Mouse (Mus musculus) ES-E14 (cell line): ENCODE measurements at regions not wholly inside any gene's neighbourhood (a gene's known extent, or its start where the extent isn't known, plus 50 kb on each side); places are given as distances from the start of the nearest gene placed in this dataset.
A peak's percentile ranks its signal among the peaks of the same experiment; 100 is the strongest.

Experiments
- DNase-seq: peaks from one replicate; pipeline ENCODE4 v3.0.0-alpha.2; 2013; ENCODE audit warnings: low read depth, low spot score
- H3K27ac ChIP-seq: 2 replicates; pipeline ENCODE4 v1.5.1; 2012; ENCODE audit warnings: low read depth, mild to moderate bottlenecking, low read length, moderate library complexity, mixed read lengths; ENCODE audit not compliant: poor library complexity, insufficient read depth, severe bottlenecking
- H3K36me3 ChIP-seq: 2 replicates; pipeline ENCODE4 v1.6.1; 2012; ENCODE audit warnings: mild to moderate bottlenecking, low read length, moderate library complexity, mixed read lengths; ENCODE audit not compliant: control insufficient read depth, poor library complexity, insufficient read depth, severe bottlenecking
- H3K4me1 ChIP-seq, 2 experiments: fragments of 150-350 bp in 1 of 2; sonication (generic) in 1 of 2; 2 replicates each; pipeline ENCODE4 v1.6.1; 2012; ENCODE audit warnings: low read length in 2 of 2, mild to moderate bottlenecking in 1 of 2, mixed read lengths in 1 of 2; ENCODE audit not compliant: control insufficient read depth in 2 of 2, insufficient read depth in 2 of 2, poor library complexity in 1 of 2
- H3K4me3 ChIP-seq, 2 experiments: fragments of 150-350 bp in 1 of 2; sonication (generic) in 1 of 2; 2 replicates each; pipeline ENCODE4 v1.5.1; 2012; ENCODE audit warnings: low read length in 2 of 2, low read depth in 1 of 2, mild to moderate bottlenecking in 1 of 2, mixed read lengths in 1 of 2; ENCODE audit not compliant: insufficient read depth in 1 of 2, poor library complexity in 1 of 2, severe bottlenecking in 1 of 2
- H3K9ac ChIP-seq: 2 replicates; pipeline ENCODE4 v1.6.1; 2012; ENCODE audit warnings: low read depth, mild to moderate bottlenecking, low read length, mixed read lengths; ENCODE audit not compliant: poor library complexity, insufficient read depth, severe bottlenecking
- H3K9me3 ChIP-seq: fragments of 150-350 bp; sonication (generic); 2 replicates; pipeline ENCODE4 v1.6.1; 2012; ENCODE audit warnings: low read depth, mild to moderate bottlenecking, low read length; ENCODE audit not compliant: control insufficient read depth, insufficient read depth
- CHD2 ChIP-seq: IDR thresholded peaks from 2 replicates; pipeline ENCODE4 v1.6.1; 2014; ENCODE audit warnings: mild to moderate bottlenecking, low read depth, low read length, inconsistent platforms
- HCFC1 ChIP-seq: IDR thresholded peaks from 2 replicates; pipeline ENCODE4 v1.6.1; 2012; ENCODE audit warnings: low read length, inconsistent platforms, borderline replicate concordance; ENCODE audit not compliant: insufficient read depth
- MAFK ChIP-seq: IDR thresholded peaks from 2 replicates; pipeline ENCODE4 v1.6.1; 2014; ENCODE audit warnings: mild to moderate bottlenecking, low read depth, low read length, inconsistent platforms; ENCODE audit not compliant: insufficient read depth
- ZC3H11A ChIP-seq: IDR thresholded peaks from 2 replicates; pipeline ENCODE4 v1.6.1; 2012; ENCODE audit warnings: low read depth, mild to moderate bottlenecking, inconsistent platforms, low read length, borderline replicate concordance
- ZNF384 ChIP-seq: IDR thresholded peaks from 2 replicates; pipeline ENCODE4 v1.6.1; 2012; ENCODE audit warnings: low read depth, low read length, inconsistent platforms
- in situ Hi-C, 2 experiments: fragments of 600-800 bp; cut with MboI; formaldehyde crosslinking; loops; one replicate each; pipeline ENCODE4 v1.15.1; 2025; ENCODE audit warnings: low sequenced_read_pairs in 2 of 2, inconsistent platforms in 1 of 2; ENCODE audit not compliant: unreplicated experiment in 2 of 2

DNA sequence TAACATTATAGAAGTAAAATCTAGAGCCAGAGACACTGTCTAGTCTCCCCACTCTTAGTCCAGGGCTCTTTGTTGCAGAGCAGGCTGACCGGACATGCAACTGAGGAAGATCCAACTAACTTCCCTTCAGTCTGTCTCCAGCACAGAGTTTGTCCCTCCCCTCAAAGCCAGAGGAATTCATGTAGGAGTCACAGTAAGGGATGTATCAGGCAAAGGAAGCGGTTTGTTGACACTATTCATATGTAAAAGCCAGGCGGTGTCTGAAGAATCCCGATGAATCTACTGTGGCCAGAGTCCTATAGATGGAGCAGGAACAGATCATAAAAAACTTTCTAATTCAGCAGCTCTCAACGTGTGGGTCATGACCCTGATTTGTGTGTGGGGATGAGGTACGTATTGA is 179.7 kb upstream of the Foxn2 start:
- TF ChIP-seq CHD2 (no peak), MAFK (no peak), ZC3H11A (no peak), ZNF384 (no peak), HCFC1 (no peak)
- in situ Hi-C loops = loop anchor here in 1 of 2 experiments (25.0 kb wide), 1 partner anchor 251 kb away; no protein-coding TSS in a partner anchor
- H3K9me3 ChIP-seq = no peaks in the 10 kb centered on the region
- H3K9ac ChIP-seq = no peak overlapping the region
- no peak overlapping the region; the same call in 1 of the 2 replicates for H3K27ac ChIP-seq
- H3K4me1 ChIP-seq = peaks cover 0 to 15% of the 10 kb centered on the region in 2 experiments; a peak in 2 of 4 replicates
- H3K36me3 ChIP-seq = no peaks in the 10 kb centered on the region
- no peak overlapping the region for H3K4me3 ChIP-seq
- DNase-seq = no peak

DNA sequence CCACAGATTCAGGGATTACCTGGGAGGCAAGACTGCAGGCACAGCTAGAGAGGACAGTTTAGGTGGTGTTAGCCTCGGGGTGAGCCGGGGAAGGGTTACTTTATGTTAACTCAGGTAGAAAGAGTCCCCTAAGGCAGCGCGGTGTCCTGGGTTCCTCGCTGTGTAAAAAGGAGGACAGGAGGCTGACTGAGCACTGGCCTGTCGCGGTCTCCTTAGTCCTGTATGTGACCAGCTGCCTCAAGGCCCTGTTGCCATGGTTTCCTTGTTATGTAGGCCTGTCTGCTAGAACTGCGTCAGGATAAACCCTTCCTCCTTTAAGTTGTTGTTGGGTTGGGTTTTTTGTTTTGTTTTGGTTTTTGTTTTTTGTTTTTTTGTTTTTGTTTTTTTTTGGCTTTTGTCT is 179.0 kb upstream of the Foxn2 start:
- TF ChIP-seq ZC3H11A (no peak), ZNF384 (no peak), MAFK (no peak), HCFC1 (no peak), CHD2 (no peak)
- no peak overlapping the region for H3K4me3 ChIP-seq
- H3K9ac ChIP-seq = no peak overlapping the region
- no peaks in the 10 kb centered on the region for H3K9me3 ChIP-seq
- no peaks in the 10 kb centered on the region for H3K36me3 ChIP-seq
- peaks cover 0 to 15% of the 10 kb centered on the region in 2 experiments; a peak in 2 of 4 replicates for H3K4me1 ChIP-seq
- no peak for DNase-seq
- in situ Hi-C loops = loop anchor here in 1 of 2 experiments (25.0 kb wide), 1 partner anchor 251 kb away; no protein-coding TSS in a partner anchor
- peak overlapping the region; percentile 5; the same call in 1 of the 2 replicates for H3K27ac ChIP-seq

- TF ChIP-seq HCFC1 (no peak), CHD2 (no peak), ZC3H11A (no peak), MAFK (no peak), ZNF384 (no peak)
- no peak overlapping the region for H3K27ac ChIP-seq
- H3K9me3 ChIP-seq = no peaks in the 10 kb centered on the region
- no peak for DNase-seq
- no peaks in the 10 kb centered on the region for H3K36me3 ChIP-seq
- in situ Hi-C loops = loop anchor here in 1 of 2 experiments (25.0 kb wide), 1 partner anchor 250 kb away; no protein-coding TSS in a partner anchor
- H3K4me1 ChIP-seq = peaks cover 0 to 12% of the 10 kb centered on the region in 2 experiments; a peak in 2 of 4 replicates
- no peak overlapping the region for H3K4me3 ChIP-seq
- no peak overlapping the region for H3K9ac ChIP-seq
Observed at GRCm38 (mm10) chr17:88262326-88263187, 178.0 kb upstream of the Foxn2 start.

DNA sequence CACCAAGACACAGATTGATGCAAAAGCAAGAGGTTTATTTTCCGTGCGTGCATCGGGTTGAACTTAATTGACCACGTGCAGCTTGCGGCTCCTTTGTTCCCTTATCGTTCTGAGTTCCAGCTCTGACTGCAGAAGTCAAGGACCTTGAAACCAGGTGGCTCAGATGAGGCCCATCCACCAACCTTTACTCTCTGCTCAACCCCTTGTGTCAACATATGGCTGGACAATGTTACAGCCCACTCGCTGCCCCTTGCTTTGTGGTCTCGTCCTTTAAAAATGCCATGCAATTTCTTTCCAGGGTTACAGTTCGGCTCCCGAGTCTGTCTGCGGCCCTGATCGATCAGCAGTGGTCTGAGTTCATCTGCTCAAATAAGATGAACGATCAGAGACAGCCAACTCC is 175.2 kb upstream of the Foxn2 start:
- in situ Hi-C loops = loop anchor here in 1 of 2 experiments (25.0 kb wide), 1 partner anchor 247 kb away; no protein-coding TSS in a partner anchor
- H3K9ac ChIP-seq = no peak overlapping the region

More for the DNA sequence above, 175.2 kb upstream of the Foxn2 start:
- Histone ChIP-seq H3K4me3 (no peak overlapping the region), H3K4me1 (peaks cover 0 to 9% of the 10 kb centered on the region in 2 experiments; a peak in 2 of 4 replicates), H3K36me3 (no peaks in the 10 kb centered on the region), H3K27ac (no peak overlapping the region), H3K9me3 (no peaks in the 10 kb centered on the region)
- no peak for DNase-seq
- no peak for TF ChIP-seq HCFC1
- no peak for TF ChIP-seq MAFK
- no peak for TF ChIP-seq ZNF384
- TF ChIP-seq ZC3H11A = no peak
- TF ChIP-seq CHD2 = no peak
